Mouse (Mus musculus): Measurements from ENCODE around the gene Eml5.

Gene Eml5

GRCm38 (mm10) chr12:98900881-98901801 lies at the start of gene Eml5:
TSS of gene Eml5 (minus strand) at chr12:98901484.
- peak; percentile 55 for DNase-seq (ENCODE audit: low read depth, low spot score)

GRCm38 (mm10) chr12:98932856-98933255 lies 31.6 kb upstream of the Eml5 start:
- DNase-seq (ENCODE audit: low read depth, low spot score): no peak

- DNase-seq (ENCODE audit: low read depth, low spot score): no peak
Observed at GRCm38 (mm10) chr12:98932441-98932840, 31.2 kb upstream of the Eml5 start.

- no peak for DNase-seq (ENCODE audit: low read depth, low spot score)
Observed at GRCm38 (mm10) chr12:98931174-98931573, 29.9 kb upstream of the Eml5 start.

- DNase-seq (ENCODE audit: low read depth, low spot score): peak; percentile 88
Observed at GRCm38 (mm10) chr12:98920194-98920991, 19.1 kb upstream of the Eml5 start, which contains the start of gene Ttc8. TSS of gene Ttc8 (plus strand) at chr12:98920574.

GRCm38 (mm10) chr12:98910096-98910495 lies 8.8 kb upstream of the Eml5 start:
- no peak for DNase-seq (ENCODE audit: low read depth, low spot score)

GRCm38 (mm10) chr12:98905466-98905865 lies 4.2 kb upstream of the Eml5 start:
- DNase-seq (ENCODE audit: low read depth, low spot score): no peak

- DNase-seq (ENCODE audit: low read depth, low spot score): no peak
Observed at GRCm38 (mm10) chr12:98900341-98900880, 873 bp downstream of the Eml5 start.

GRCm38 (mm10) chr12:98899676-98900075 lies 1.6 kb downstream of the Eml5 start:
- DNase-seq (ENCODE audit: low read depth, low spot score): no peak

GRCm38 (mm10) chr12:98896761-98897160 lies 4.5 kb downstream of the Eml5 start:
- no peak for DNase-seq (ENCODE audit: low read depth, low spot score)

GRCm38 (mm10) chr12:98884515-98884914 lies 16.8 kb downstream of the Eml5 start:
- DNase-seq (ENCODE audit: low read depth, low spot score): no peak

GRCm38 (mm10) chr12:98881796-98882195 lies 19.5 kb downstream of the Eml5 start:
- DNase-seq (ENCODE audit: low read depth, low spot score): no peak

GRCm38 (mm10) chr12:98878693-98879092 lies 22.6 kb downstream of the Eml5 start:
- DNase-seq (ENCODE audit: low read depth, low spot score): no peak

GRCm38 (mm10) chr12:98875216-98875615 lies 26.1 kb downstream of the Eml5 start:
- DNase-seq (ENCODE audit: low read depth, low spot score): no peak

- no peak for DNase-seq (ENCODE audit: low read depth, low spot score)
Observed at GRCm38 (mm10) chr12:98872836-98873235, 28.4 kb downstream of the Eml5 start.

- DNase-seq (ENCODE audit: low read depth, low spot score): no peak
Observed at GRCm38 (mm10) chr12:98863436-98863835, 37.8 kb downstream of the Eml5 start.

- no peak for DNase-seq (ENCODE audit: low read depth, low spot score)
Observed at GRCm38 (mm10) chr12:98860316-98860715, 41.0 kb downstream of the Eml5 start.

GRCm38 (mm10) chr12:98850767-98851166 lies 50.5 kb downstream of the Eml5 start:
- DNase-seq (ENCODE audit: low read depth, low spot score): no peak

GRCm38 (mm10) chr12:98844774-98845173 lies 56.5 kb downstream of the Eml5 start:
- DNase-seq (ENCODE audit: low read depth, low spot score): no peak

- no peak for DNase-seq (ENCODE audit: low read depth, low spot score)
Observed at GRCm38 (mm10) chr12:98840135-98840534, 61.1 kb downstream of the Eml5 start.

- DNase-seq (ENCODE audit: low read depth, low spot score): no peak
Observed at GRCm38 (mm10) chr12:98837940-98838339, 63.3 kb downstream of the Eml5 start.

- DNase-seq (ENCODE audit: low read depth, low spot score): no peak
Observed at GRCm38 (mm10) chr12:98835466-98835865, 65.8 kb downstream of the Eml5 start.

All from skeletal muscle tissue, adult 2 months (tissue).